Mouse (Mus musculus) G1E (cell line): ENCODE data around the gene Rapgef2. TPM values are rescaled to one million over a fixed set of nuclear protein-coding genes. Genes with fewer than 3 reads are reported as not detected.
"Not testable (repeated sequence)": the region's sequence is repeated elsewhere in the genome, so short reads cannot be mapped to it uniquely, and the experiment has no call there.

Source experiments
- ATAC-seq: 2 replicates; pipeline ENCODE4 v1.8.0; 2016; ENCODE audit warnings: mild to moderate bottlenecking; ENCODE audit not compliant: insufficient number of reproducible peaks, poor library complexity, low FRiP score, severe bottlenecking; ENCODE audit errors: extremely low read depth
- DNase-seq: peaks from one replicate; pipeline ENCODE4 v3.0.0; 2012; ENCODE audit warnings: low spot score
- H3K27me3 ChIP-seq: 2 replicates; pipeline ENCODE4 v1.6.1; 2012; ENCODE audit warnings: mild to moderate bottlenecking, low read length, inconsistent platforms; ENCODE audit not compliant: insufficient read depth
- H3K36me3 ChIP-seq: replicated peaks from 2 replicates; pipeline ENCODE3; 2012; ENCODE audit warnings: mild to moderate bottlenecking, inconsistent platforms
- H3K4me1 ChIP-seq: 2 replicates; pipeline ENCODE4 v1.6.1; 2012; ENCODE audit warnings: low read depth, low read length, inconsistent platforms, mixed read lengths; ENCODE audit not compliant: insufficient read depth
- H3K4me3 ChIP-seq: 2 replicates; pipeline ENCODE4 v1.5.1; 2012; ENCODE audit warnings: low read depth, mild to moderate bottlenecking, inconsistent platforms, low read length, moderate library complexity, mixed read lengths
- H3K9me3 ChIP-seq: replicated peaks from 2 replicates; pipeline ENCODE4 v1.6.1; 2012; ENCODE audit warnings: inconsistent platforms
- CTCF ChIP-seq: IDR thresholded peaks from 2 replicates; pipeline ENCODE4 v1.5.1; 2012; ENCODE audit warnings: low read depth, low read length, inconsistent platforms, mixed read lengths
- GATA1 ChIP-seq: IDR thresholded peaks from 2 replicates; pipeline ENCODE4 v1.6.1; 2012; ENCODE audit warnings: borderline replicate concordance, low read length, inconsistent platforms, mixed read lengths
- GATA2 ChIP-seq: IDR thresholded peaks from 2 replicates; pipeline ENCODE4 v1.6.1; 2012; ENCODE audit warnings: low read depth, low read length, inconsistent platforms, borderline replicate concordance
- POLR2AphosphoS5 ChIP-seq: IDR thresholded peaks from 2 replicates; pipeline ENCODE4 v1.6.1; 2012; ENCODE audit warnings: low read depth, low read length, inconsistent platforms; ENCODE audit not compliant: insufficient replicate concordance
- TAL1 ChIP-seq: conservative IDR thresholded peaks from 2 replicates; pipeline ENCODE4 v1.6.1; 2012; ENCODE audit warnings: low read depth, low read length, inconsistent platforms, mixed read lengths
- polyA plus RNA-seq: library from polyadenylated mRNA; stranded (reverse); fragments of >175 nt; gene quantifications from 2 replicates; pipeline ENCODE4 v1.2.3, GENCODE M21; 2012
- total RNA-seq, 2 experiments: library from RNA; stranded (forward) in 1 of 2; stranded (reverse) in 1 of 2; fragments of 200-1000 nt in 1 of 2; fragments of >200 nt in 1 of 2; fragmentation: Nextera tagmentation in 1 of 2; gene quantifications; 2 replicates each; pipeline ENCODE4 v1.2.3; 2014 to 2017

The Rapgef2 gene
- total and polyA plus RNA-seq, 3 experiments = 2.9 to 22.1 (median 18.7) TPM

GRCm38 (mm10) chr3:79061426-79061825 is 224.9 kb downstream of the Rapgef2 start:
- peak; percentile 91 for ATAC-seq
- Histone ChIP-seq H3K27me3 (no peaks in the 10 kb centered on the region), H3K36me3 (peaks cover 23% of the 10 kb centered on the region)

GRCm38 (mm10) chr3:79058491-79058890 is 227.8 kb downstream of the Rapgef2 start:
- ATAC-seq, H3K4me3 ChIP-seq, H3K9me3 ChIP-seq, H3K36me3 ChIP-seq, DNase-seq, H3K27me3 ChIP-seq, H3K4me1 ChIP-seq: not testable (repeated sequence)

More at GRCm38 (mm10) chr3:79061426-79061825, 224.9 kb downstream of the Rapgef2 start:
- 0 out of 2 replicates have a peak, but pooled peaks cover under 1% of the 10 kb centered on the region for H3K9me3 ChIP-seq
- peaks cover 7% of the 10 kb centered on the region for H3K4me1 ChIP-seq
- DNase-seq = no peak
- H3K4me3 ChIP-seq = no peak overlapping the region
- TF ChIP-seq POLR2AphosphoS5 (no peak), TAL1 (peak; percentile 79), GATA1 (no peak), GATA2 (no peak)

GRCm38 (mm10) chr3:79045251-79045650 is 241.1 kb downstream of the Rapgef2 start:
- no peak for TF ChIP-seq POLR2AphosphoS5
- ATAC-seq (no peak), DNase-seq (no peak)
- Histone ChIP-seq H3K36me3 (no peaks in the 10 kb centered on the region), H3K27me3 (no peaks in the 10 kb centered on the region), H3K9me3 (peaks cover 6% of the 10 kb centered on the region), H3K4me1 (no peaks in the 10 kb centered on the region), H3K4me3 (no peak overlapping the region)

GRCm38 (mm10) chr3:79042973-79043372 is 243.3 kb downstream of the Rapgef2 start:
- Histone ChIP-seq H3K27me3 (no peaks in the 10 kb centered on the region), H3K36me3 (no peaks in the 10 kb centered on the region), H3K4me1 (peaks cover 7% of the 10 kb centered on the region; the same call in 1 of the 2 replicates), H3K4me3 (no peak overlapping the region), H3K9me3 (peaks cover 6% of the 10 kb centered on the region)
- TF ChIP-seq GATA1 = no peak
- no peak for TF ChIP-seq TAL1
- no peak for TF ChIP-seq GATA2
- no peak for TF ChIP-seq POLR2AphosphoS5
- no peak for TF ChIP-seq CTCF
- ATAC-seq = no peak
- DNase-seq = no peak

GRCm38 (mm10) chr3:79039666-79040450 is 246.5 kb downstream of the Rapgef2 start:
- peak; percentile 54 for ATAC-seq
- no peaks in the 10 kb centered on the region for H3K9me3 ChIP-seq

GRCm38 (mm10) chr3:79039008-79039407 is 247.3 kb downstream of the Rapgef2 start:
- no peak for ATAC-seq
- H3K27me3 ChIP-seq = no peaks in the 10 kb centered on the region

More at GRCm38 (mm10) chr3:79039666-79040450, 246.5 kb downstream of the Rapgef2 start:
- DNase-seq = no peak
- no peaks in the 10 kb centered on the region for H3K27me3 ChIP-seq
- TF ChIP-seq GATA1 = no peak
- peaks cover 7% of the 10 kb centered on the region; the same call in 1 of the 2 replicates for H3K4me1 ChIP-seq
- H3K4me3 ChIP-seq = no peak overlapping the region
- no peaks in the 10 kb centered on the region for H3K36me3 ChIP-seq

GRCm38 (mm10) chr3:79034457-79034856 is 251.9 kb downstream of the Rapgef2 start:
- no peak overlapping the region for H3K4me3 ChIP-seq
- H3K36me3 ChIP-seq = no peaks in the 10 kb centered on the region
- no peaks in the 10 kb centered on the region for H3K27me3 ChIP-seq
- ATAC-seq (no peak), DNase-seq (no peak)
- TF ChIP-seq POLR2AphosphoS5 = no peak
- no peak for TF ChIP-seq GATA2
- TF ChIP-seq CTCF = no peak
- no peak for TF ChIP-seq TAL1
- no peak for TF ChIP-seq GATA1
- peaks cover 14% of the 10 kb centered on the region for H3K4me1 ChIP-seq
- peaks cover 11% of the 10 kb centered on the region for H3K9me3 ChIP-seq

More at GRCm38 (mm10) chr3:79039008-79039407, 247.3 kb downstream of the Rapgef2 start:
- Histone ChIP-seq H3K4me3 (no peak overlapping the region), H3K36me3 (no peaks in the 10 kb centered on the region), H3K9me3 (0 out of 2 replicates have a peak, but pooled peaks cover 2% of the 10 kb centered on the region), H3K4me1 (peaks cover 7% of the 10 kb centered on the region; the same call in 1 of the 2 replicates)
- DNase-seq = no peak
- no peak for TF ChIP-seq GATA2
- TF ChIP-seq POLR2AphosphoS5 = no peak
- no peak for TF ChIP-seq CTCF
- no peak for TF ChIP-seq TAL1
- TF ChIP-seq GATA1 = no peak
